Mouse (Mus musculus) G1E (cell line): ENCODE measurements around the gene Enox1. TPM values are rescaled to one million over a fixed set of nuclear protein-coding genes. Genes with fewer than 3 reads are reported as not detected.

ENCODE experiments used
- ATAC-seq: 2 replicates; pipeline ENCODE4 v1.8.0; 2016; ENCODE audit warnings: mild to moderate bottlenecking; ENCODE audit not compliant: insufficient number of reproducible peaks, poor library complexity, low FRiP score, severe bottlenecking; ENCODE audit errors: extremely low read depth
- DNase-seq: peaks from one replicate; pipeline ENCODE4 v3.0.0; 2012; ENCODE audit warnings: low spot score
- H3K27me3 ChIP-seq: 2 replicates; pipeline ENCODE4 v1.6.1; 2012; ENCODE audit warnings: mild to moderate bottlenecking, low read length, inconsistent platforms; ENCODE audit not compliant: insufficient read depth
- H3K36me3 ChIP-seq: replicated peaks from 2 replicates; pipeline ENCODE3; 2012; ENCODE audit warnings: mild to moderate bottlenecking, inconsistent platforms
- H3K4me1 ChIP-seq: 2 replicates; pipeline ENCODE4 v1.6.1; 2012; ENCODE audit warnings: low read depth, low read length, inconsistent platforms, mixed read lengths; ENCODE audit not compliant: insufficient read depth
- H3K4me3 ChIP-seq: 2 replicates; pipeline ENCODE4 v1.5.1; 2012; ENCODE audit warnings: low read depth, mild to moderate bottlenecking, inconsistent platforms, low read length, moderate library complexity, mixed read lengths
- H3K9me3 ChIP-seq: replicated peaks from 2 replicates; pipeline ENCODE4 v1.6.1; 2012; ENCODE audit warnings: inconsistent platforms
- CTCF ChIP-seq: IDR thresholded peaks from 2 replicates; pipeline ENCODE4 v1.5.1; 2012; ENCODE audit warnings: low read depth, low read length, inconsistent platforms, mixed read lengths
- GATA1 ChIP-seq: IDR thresholded peaks from 2 replicates; pipeline ENCODE4 v1.6.1; 2012; ENCODE audit warnings: borderline replicate concordance, low read length, inconsistent platforms, mixed read lengths
- GATA2 ChIP-seq: IDR thresholded peaks from 2 replicates; pipeline ENCODE4 v1.6.1; 2012; ENCODE audit warnings: low read depth, low read length, inconsistent platforms, borderline replicate concordance
- POLR2AphosphoS5 ChIP-seq: IDR thresholded peaks from 2 replicates; pipeline ENCODE4 v1.6.1; 2012; ENCODE audit warnings: low read depth, low read length, inconsistent platforms; ENCODE audit not compliant: insufficient replicate concordance
- TAL1 ChIP-seq: conservative IDR thresholded peaks from 2 replicates; pipeline ENCODE4 v1.6.1; 2012; ENCODE audit warnings: low read depth, low read length, inconsistent platforms, mixed read lengths
- polyA plus RNA-seq: library from polyadenylated mRNA; stranded (reverse); fragments of >175 nt; gene quantifications from 2 replicates; pipeline ENCODE4 v1.2.3, GENCODE M21; 2012
- total RNA-seq, 2 experiments: library from RNA; stranded (forward) in 1 of 2; stranded (reverse) in 1 of 2; fragments of 200-1000 nt in 1 of 2; fragments of >200 nt in 1 of 2; fragmentation: Nextera tagmentation in 1 of 2; gene quantifications; 2 replicates each; pipeline ENCODE4 v1.2.3; 2014 to 2017

Enox1 gene
- total and polyA plus RNA-seq, 3 experiments: 0.05 TPM; not detected in 2

- DNase-seq: no peak
- no peak for TF ChIP-seq TAL1
- TF ChIP-seq CTCF: no peak
- TF ChIP-seq POLR2AphosphoS5: no peak
- no peak for TF ChIP-seq GATA1
- TF ChIP-seq GATA2: no peak
- Histone ChIP-seq H3K9me3 (peaks cover 42% of the 10 kb centered on the region), H3K4me1 (no peaks in the 10 kb centered on the region), H3K36me3 (no peaks in the 10 kb centered on the region), H3K27me3 (no peaks in the 10 kb centered on the region), H3K4me3 (no peak overlapping the region)
- ATAC-seq: no peak
Measured at GRCm38 (mm10) chr14:77291756-77292155, 135.2 kb downstream of the Enox1 start.

- H3K4me3 ChIP-seq: no peak overlapping the region
- TF ChIP-seq POLR2AphosphoS5 (no peak), CTCF (no peak), GATA1 (no peak), GATA2 (no peak), TAL1 (no peak)
- peaks cover 17% of the 10 kb centered on the region for H3K9me3 ChIP-seq
- ATAC-seq (no peak), DNase-seq (no peak)
- H3K36me3 ChIP-seq: no peaks in the 10 kb centered on the region
- H3K4me1 ChIP-seq: no peaks in the 10 kb centered on the region
- H3K27me3 ChIP-seq: no peaks in the 10 kb centered on the region
Measured at GRCm38 (mm10) chr14:77297039-77297438, 140.5 kb downstream of the Enox1 start.

GRCm38 (mm10) chr14:77298327-77298726 lies 141.8 kb downstream of the Enox1 start:
- H3K4me1 ChIP-seq: no peaks in the 10 kb centered on the region
- H3K36me3 ChIP-seq: no peaks in the 10 kb centered on the region
- H3K4me3 ChIP-seq: no peak overlapping the region
- TF ChIP-seq POLR2AphosphoS5 (no peak), CTCF (no peak), GATA1 (no peak), GATA2 (no peak), TAL1 (no peak)
- H3K9me3 ChIP-seq: peaks cover 13% of the 10 kb centered on the region
- ATAC-seq: no peak
- no peaks in the 10 kb centered on the region for H3K27me3 ChIP-seq
- no peak for DNase-seq

- ATAC-seq (no peak), DNase-seq (no peak)
- no peak overlapping the region for H3K4me3 ChIP-seq
- H3K27me3 ChIP-seq: no peaks in the 10 kb centered on the region
- no peaks in the 10 kb centered on the region for H3K4me1 ChIP-seq
- no peaks in the 10 kb centered on the region for H3K36me3 ChIP-seq
- H3K9me3 ChIP-seq: peaks cover 46% of the 10 kb centered on the region
- TF ChIP-seq GATA2 (no peak), TAL1 (no peak), POLR2AphosphoS5 (no peak), CTCF (no peak), GATA1 (no peak)
Measured at GRCm38 (mm10) chr14:77309571-77309970, 153.0 kb downstream of the Enox1 start.

- no peak overlapping the region for H3K4me3 ChIP-seq
- no peak for ATAC-seq
- no peak for DNase-seq
- H3K27me3 ChIP-seq: no peaks in the 10 kb centered on the region
- H3K36me3 ChIP-seq: no peaks in the 10 kb centered on the region
- TF ChIP-seq CTCF (no peak), GATA1 (no peak), GATA2 (no peak), POLR2AphosphoS5 (no peak), TAL1 (no peak)
- no peaks in the 10 kb centered on the region for H3K4me1 ChIP-seq
- H3K9me3 ChIP-seq: peaks cover 46% of the 10 kb centered on the region
Measured at GRCm38 (mm10) chr14:77311456-77311855, 154.9 kb downstream of the Enox1 start.

GRCm38 (mm10) chr14:77319396-77319795 lies 162.8 kb downstream of the Enox1 start:
- H3K9me3 ChIP-seq: peaks cover 29% of the 10 kb centered on the region
- no peaks in the 10 kb centered on the region for H3K4me1 ChIP-seq
- no peaks in the 10 kb centered on the region for H3K27me3 ChIP-seq
- TF ChIP-seq GATA2 (no peak), TAL1 (no peak), GATA1 (no peak)
- H3K4me3 ChIP-seq: no peak overlapping the region
- H3K36me3 ChIP-seq: no peaks in the 10 kb centered on the region
- no peak for ATAC-seq
- no peak for DNase-seq

GRCm38 (mm10) chr14:77324348-77324747 lies 167.8 kb downstream of the Enox1 start:
- ATAC-seq (no peak), DNase-seq (no peak)
- no peak for TF ChIP-seq CTCF
- no peak for TF ChIP-seq TAL1
- no peak for TF ChIP-seq GATA2
- no peak for TF ChIP-seq POLR2AphosphoS5
- TF ChIP-seq GATA1: no peak
- no peaks in the 10 kb centered on the region for H3K27me3 ChIP-seq
- H3K4me3 ChIP-seq: no peak overlapping the region
- peaks cover 50% of the 10 kb centered on the region for H3K9me3 ChIP-seq
- H3K36me3 ChIP-seq: no peaks in the 10 kb centered on the region
- no peaks in the 10 kb centered on the region for H3K4me1 ChIP-seq
